Mouse (Mus musculus) inflammation-experienced regulatory T-cells, adult 6 months (primary cell): ENCODE results near the gene Olfr1344. TPM values are rescaled to one million over a fixed set of nuclear protein-coding genes. Genes with fewer than 3 reads are reported as not detected.
"Not testable (repeated sequence)": the region's sequence is repeated elsewhere in the genome, so short reads cannot be mapped to it uniquely, and the experiment has no call there.

ENCODE experiments used
- ATAC-seq: one replicate; pipeline ENCODE4 v1.8.0; 2017
- polyA plus RNA-seq, 3 experiments: library from polyadenylated mRNA; unstranded; fragments of 100-300 nt; shearing (Covaris generic); gene quantifications; one replicate each; pipeline ENCODE4 v1.2.1; 2017

Gene Olfr1344
- not detected for polyA plus RNA-seq

DNA sequence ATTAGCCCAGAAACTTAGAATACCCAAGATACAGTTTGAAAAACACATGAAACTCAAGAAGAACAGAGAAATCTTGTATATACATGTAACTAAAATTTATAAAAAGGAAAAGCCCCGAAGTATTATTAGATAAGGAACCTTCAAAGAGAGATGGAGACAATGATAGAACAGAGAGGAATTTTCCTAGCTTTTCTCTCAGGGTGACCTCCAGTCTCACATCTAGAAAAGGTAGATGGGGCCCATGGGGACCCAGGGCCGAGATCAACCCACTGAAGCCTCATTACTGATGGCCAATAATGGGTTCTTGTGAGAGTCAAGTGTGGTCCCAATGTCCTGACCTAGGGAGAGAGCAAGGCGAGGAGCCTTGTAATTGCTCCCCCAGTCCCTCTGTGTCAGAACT, at the start of gene Olfr1344:
Gene Olfr1344 (plus strand): TSS at position 301 of the 400 bp plus-strand sequence.
- ATAC-seq: no peak

DNA sequence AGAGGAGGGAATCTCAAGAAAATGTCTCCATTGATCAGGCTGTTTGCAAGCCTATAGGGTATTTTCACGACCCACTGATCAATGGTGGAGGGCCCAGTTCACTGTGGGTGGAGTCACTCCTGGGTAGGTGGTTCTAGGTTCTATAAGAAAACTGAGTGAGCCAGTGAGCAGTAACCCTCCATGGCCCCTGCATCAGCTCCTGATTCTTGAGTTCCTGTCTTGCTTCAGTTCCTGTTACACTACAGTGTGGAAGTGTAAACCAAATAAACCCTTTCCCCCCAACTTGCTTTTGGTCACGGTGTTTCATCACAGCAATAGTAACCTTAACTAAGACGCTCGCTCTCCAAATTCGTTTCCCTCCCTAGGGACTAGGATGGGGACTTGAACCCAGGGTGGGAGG, 49.5 kb upstream of the Olfr1344 start:
- ATAC-seq: no peak

DNA sequence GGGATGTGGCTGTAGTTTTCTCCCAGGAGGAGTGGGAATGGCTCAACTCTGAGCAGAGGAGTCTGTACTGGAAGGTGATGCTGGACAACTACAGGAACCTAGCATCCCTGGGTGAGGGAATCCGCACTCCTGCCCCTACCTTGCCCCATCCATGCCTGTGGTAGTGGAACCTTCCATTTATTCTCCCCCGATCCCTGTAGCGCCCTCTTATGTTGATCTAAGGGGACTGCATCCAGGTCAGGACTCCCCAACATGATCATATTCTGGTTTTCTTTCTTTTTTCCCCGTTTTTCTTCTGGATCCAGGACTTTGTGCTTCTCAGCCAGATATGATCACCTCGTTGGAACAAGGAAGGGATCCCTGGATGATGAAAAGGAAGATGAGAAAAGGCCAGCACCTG, 49.0 kb upstream of the Olfr1344 start:
- ATAC-seq: no peak

DNA sequence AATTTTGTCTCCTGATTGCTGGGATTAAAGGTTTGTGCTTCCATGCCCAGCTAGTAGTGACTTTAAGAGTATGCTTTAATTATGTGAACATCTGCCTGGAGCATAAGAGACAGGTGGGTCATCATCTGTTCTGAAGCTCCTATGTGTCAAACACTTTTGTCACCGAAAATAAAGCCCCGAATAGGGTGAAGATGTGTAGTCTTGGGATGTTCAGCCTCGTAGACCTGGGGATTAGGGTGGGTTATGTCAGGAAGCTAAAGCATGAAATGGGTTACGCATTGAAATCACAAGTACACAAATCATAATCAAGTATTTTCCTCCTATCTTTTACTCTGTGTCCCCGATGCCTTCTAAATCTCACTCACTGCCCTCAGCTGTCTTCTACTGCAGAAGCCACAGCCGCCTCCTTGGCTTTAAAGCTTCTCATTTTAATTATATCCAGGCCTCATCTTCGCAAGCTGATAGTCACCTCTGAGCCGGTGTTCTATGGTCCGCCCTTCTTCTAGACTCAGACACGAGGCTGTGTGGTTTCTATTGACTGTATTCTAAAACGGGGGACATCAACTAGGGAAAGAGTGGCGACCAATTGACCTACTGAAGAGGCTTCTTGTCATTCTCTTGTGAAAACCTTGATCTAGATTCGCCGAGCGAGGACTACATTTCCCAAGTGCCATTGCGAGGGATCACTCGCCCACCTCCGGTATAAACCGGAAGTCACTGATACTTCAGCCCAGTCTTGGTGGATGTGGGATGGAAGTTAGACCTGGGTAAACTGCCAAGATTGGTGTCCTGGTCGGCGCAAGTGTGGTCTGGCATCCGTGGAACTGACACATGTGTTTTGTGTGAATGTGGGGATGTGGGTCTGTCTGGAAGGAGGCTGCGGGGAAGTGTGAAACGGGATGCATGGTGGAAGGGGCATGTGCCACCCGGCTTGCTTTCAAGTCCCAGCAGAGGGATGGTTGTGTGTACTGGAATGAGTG, 40.2 kb upstream of the Olfr1344 start, which contains the start of gene Smim17:
Gene Smim17 (plus strand): TSS at position 720 of the 980 bp plus-strand sequence.
- peak; percentile 97 for ATAC-seq

DNA sequence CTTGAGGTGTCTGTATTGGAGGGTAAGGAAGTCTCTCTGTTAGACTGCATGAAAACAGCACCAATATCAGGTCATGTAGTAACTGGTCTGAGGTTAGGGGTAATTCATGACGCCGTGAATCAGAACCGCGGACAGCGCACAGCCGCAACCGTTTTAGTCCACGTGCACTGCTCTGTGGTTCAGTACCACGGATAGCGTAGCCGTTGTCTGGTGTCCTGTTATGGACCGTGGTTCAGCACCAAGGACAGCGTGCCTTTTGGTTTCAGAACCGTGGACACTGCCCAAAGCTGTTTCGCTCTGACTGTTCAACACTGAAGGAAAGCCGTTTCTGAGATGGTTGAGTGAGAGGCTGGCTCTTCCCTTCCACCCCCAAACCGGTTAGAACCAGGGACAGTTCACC, 28.4 kb upstream of the Olfr1344 start, which contains the start of gene Gm20715:
Gene Gm20715 (plus strand): TSS at position 235 of the 400 bp plus-strand sequence.
- peak; percentile 63 for ATAC-seq

GRCm38 (mm10) chr7:6414626-6415441, 23.7 kb upstream of the Olfr1344 start:
- no peak for ATAC-seq

- no peak for ATAC-seq
Measured at GRCm38 (mm10) chr7:6415442-6415787, 23.1 kb upstream of the Olfr1344 start.

GRCm38 (mm10) chr7:6419894-6420293, 18.6 kb upstream of the Olfr1344 start:
- no peak for ATAC-seq

DNA sequence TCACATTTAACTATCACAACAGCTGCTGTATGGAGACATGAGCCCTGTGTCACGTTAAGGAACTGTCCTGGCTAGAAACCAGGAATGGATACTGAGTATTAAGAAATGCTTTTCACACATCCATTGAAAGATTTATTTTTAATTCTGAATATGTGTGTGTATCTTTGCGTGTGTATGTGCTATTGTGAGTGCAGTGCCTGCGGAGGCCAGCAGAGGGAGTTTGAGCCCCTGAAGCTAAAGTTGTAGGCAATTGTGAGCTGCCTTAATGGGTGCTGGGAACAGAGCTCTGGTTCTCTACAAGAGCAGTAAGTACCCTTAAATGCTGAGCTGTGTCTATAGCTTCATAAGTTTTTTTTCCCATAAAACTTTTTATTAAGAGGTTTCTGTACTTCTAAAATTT, 9.1 kb upstream of the Olfr1344 start:
- ATAC-seq: no peak

GRCm38 (mm10) chr7:6430342-6430741, 8.1 kb upstream of the Olfr1344 start:
- ATAC-seq: peak; percentile 61

DNA sequence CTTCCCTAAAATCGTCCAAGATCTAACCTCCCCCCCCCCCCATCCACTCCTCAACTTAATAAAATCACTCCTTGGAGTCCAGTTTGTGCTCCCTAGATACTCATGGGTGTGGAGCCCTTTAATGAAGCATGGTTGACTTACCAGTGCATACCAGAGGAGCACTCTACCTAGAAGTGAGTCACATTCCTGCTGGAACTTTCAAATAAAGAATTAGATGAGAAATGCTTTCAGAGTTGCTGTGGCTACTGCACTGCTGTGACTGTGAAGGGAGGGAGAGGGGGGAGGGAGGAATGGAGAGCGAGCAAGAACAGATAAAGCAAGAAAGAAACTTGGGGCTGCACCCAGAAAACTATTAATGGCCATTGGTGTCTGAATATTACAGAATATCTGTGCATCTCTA, 2.7 kb downstream of the Olfr1344 start:
- no peak for ATAC-seq

DNA sequence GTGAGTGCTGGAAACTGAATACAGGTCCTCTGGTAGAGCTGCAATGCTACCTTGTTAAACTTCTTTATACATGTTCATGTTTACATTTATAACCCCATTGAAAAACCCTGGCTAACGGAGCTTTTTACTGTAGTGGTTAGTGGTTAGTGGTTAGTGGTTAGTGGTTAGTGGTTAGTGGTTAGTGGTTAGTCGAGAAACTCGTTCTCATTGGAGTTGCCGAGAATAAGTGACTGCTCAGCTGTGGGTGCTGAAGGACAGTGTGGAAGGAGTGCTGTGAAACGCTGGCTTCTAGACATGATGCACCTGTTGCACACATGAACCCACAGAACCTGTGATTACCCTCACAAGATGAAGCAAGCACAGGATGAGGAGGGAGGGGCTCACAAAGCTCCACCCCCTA, 9.3 kb downstream of the Olfr1344 start:
- ATAC-seq: no peak

DNA sequence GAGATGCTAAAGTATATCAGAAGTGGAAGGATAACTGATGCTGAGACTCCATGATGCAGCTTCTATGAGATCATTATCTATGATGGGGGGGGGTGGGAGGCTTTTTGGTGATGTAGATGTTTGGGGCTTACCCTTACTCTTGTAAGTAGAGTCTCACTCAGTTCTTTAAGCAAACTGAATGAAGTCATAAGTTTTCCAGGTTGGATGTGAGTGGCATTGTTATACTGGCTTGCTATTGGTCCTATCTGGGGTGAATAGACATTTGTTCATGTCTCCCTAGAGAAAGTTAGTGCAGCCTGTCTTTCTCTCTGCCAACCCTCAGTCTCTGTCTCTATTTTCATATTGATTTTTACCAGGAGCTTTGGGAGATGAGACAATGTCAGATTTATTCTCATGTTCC, 17.4 kb downstream of the Olfr1344 start, which contains the start of gene Olfr1336:
Gene Olfr1336 (plus strand): TSS at position 301 of the 400 bp plus-strand sequence.
- no peak for ATAC-seq

DNA sequence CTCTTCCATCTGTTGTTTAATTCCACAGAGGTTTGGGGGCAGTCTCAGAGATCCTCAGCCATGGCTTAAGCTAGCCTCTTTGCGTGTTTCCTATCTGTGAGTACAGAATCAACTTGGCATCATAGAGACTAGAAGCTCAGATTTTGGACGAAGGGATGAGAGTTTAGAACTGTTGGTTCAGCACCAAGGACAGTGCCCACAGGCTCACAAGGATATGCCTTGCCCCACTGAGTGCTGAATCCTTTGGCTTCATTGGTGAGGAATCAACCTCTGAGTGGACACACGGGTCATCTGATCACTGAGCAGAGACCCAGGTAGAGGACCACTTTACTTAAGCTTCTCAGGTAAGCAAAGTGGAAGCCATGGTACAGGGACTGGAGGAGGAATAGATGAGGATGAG, 17.9 kb downstream of the Olfr1344 start:
- no peak for ATAC-seq

GRCm38 (mm10) chr7:6466951-6467350, 28.5 kb downstream of the Olfr1344 start, which contains the start of gene Olfr1346:
Gene Olfr1346, plus strand, starts transcription at chr7:6467101.
- no peak for ATAC-seq

DNA sequence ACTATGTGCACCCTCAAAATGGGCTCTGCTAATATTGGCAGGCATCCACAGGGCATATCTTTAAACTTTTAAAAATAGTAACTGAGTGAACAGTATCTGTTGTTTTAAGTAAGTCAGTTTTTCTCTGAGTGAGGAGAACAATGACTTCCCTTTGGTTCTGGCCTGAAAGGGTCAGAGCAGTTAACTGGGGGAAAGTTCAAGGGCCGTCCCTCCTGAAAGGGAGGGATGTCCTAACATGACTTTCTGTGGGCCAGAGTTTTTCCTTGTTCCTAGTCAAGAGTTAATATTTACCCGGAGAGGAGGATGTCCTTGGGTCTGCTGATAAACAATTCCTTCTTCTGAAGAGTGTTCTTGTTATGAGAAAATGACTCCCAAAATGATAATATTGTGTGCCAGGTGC, 39.1 kb downstream of the Olfr1344 start:
- not testable (repeated sequence) for ATAC-seq

DNA sequence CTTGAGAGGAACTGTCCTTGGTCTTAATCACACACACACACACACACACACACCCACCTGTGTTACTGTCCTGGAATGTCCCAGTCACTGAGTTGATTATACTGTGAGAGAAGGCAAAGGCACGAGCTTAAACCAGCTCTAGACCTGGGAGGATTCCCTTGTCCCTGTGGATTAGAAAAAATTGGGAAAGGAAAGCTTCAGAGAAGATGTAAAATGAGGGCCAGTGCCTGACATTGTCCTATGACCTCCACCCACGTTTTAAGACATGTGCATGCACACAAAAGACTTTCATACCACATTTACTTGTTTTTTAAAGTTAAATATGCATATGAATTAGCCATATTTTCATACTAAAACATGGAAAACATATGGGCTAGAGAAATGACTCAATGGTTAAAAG, 48.4 kb downstream of the Olfr1344 start, which contains the start of gene Olfr5:
Gene Olfr5 (minus strand): TSS at position 101 of the 400 bp plus-strand sequence.
- ATAC-seq: no peak

Other genes with a start within 250 kb of the Olfr1344 start
- gene Galp, start 241.6 kb upstream of the Olfr1344 start, polyA plus RNA-seq: not detected
- gene Zscan5b, start 216.4 kb upstream of the Olfr1344 start, polyA plus RNA-seq: under 1 TPM in 1 of 3 experiments, not detected in 2; 0.85 TPM
- gene Epp13, start 186.0 kb upstream of the Olfr1344 start, polyA plus RNA-seq: not detected
- gene Zfp667, start 152.1 kb upstream of the Olfr1344 start, polyA plus RNA-seq: 1 to 10 TPM; 3.3 to 7.6 (median 4.7) TPM
- under 1 TPM; 0.39 to 0.92 (median 0.44) TPM for gene Zfp583, start 107.4 kb upstream of the Olfr1344 start, polyA plus RNA-seq
- under 1 TPM in 2 of 3 experiments, not detected in 1; 0.62 to 0.90 TPM for gene Gm3854, start 94.9 kb upstream of the Olfr1344 start, polyA plus RNA-seq
- gene Zfp78, start 75.4 kb upstream of the Olfr1344 start, polyA plus RNA-seq: 1 to 10 TPM; 2.6 to 3.8 (median 3.4) TPM
- gene Zfp28, start 55.4 kb upstream of the Olfr1344 start, polyA plus RNA-seq: 1 to 10 TPM; 3.6 to 5.1 (median 3.8) TPM
- gene Smim17, start 40.0 kb upstream of the Olfr1344 start, polyA plus RNA-seq: not detected
- not detected for gene Gm20715, start 28.4 kb upstream of the Olfr1344 start, polyA plus RNA-seq
- gene Olfr1336, start 17.5 kb downstream of the Olfr1344 start, polyA plus RNA-seq: under 1 TPM in 2 of 3 experiments, not detected in 1; 0.05 to 0.09 TPM
- gene Olfr1346, start 28.4 kb downstream of the Olfr1344 start, polyA plus RNA-seq: under 1 TPM in 1 of 3 experiments, not detected in 2; 0.08 TPM
- gene Olfr5, start 48.3 kb downstream of the Olfr1344 start, polyA plus RNA-seq: not detected
- gene Olfr1347, start 61.1 kb downstream of the Olfr1344 start, polyA plus RNA-seq: not detected
- gene Olfr1348, start 70.1 kb downstream of the Olfr1344 start, polyA plus RNA-seq: not detected
- under 1 TPM in 1 of 3 experiments, not detected in 2; 0.13 TPM for gene Olfr1349, start 84.3 kb downstream of the Olfr1344 start, polyA plus RNA-seq
- gene Olfr1350, start 126.2 kb downstream of the Olfr1344 start, polyA plus RNA-seq: under 1 TPM in 1 of 3 experiments, not detected in 2; 0.35 TPM